Mouse (Mus musculus) heart, embryonic 15.5 days (tissue): ENCODE measurements around the gene Gm28308. TPM values are rescaled to one million over a fixed set of nuclear protein-coding genes. Genes with fewer than 3 reads are reported as not detected.

ENCODE experiments used
- ATAC-seq: fragments of 200-750 bp; cut with Nextera tagmentation; replicated peaks from 2 replicates; pipeline ENCODE4 v1.8.0; 2017; ENCODE audit warnings: low read depth, moderate TSS enrichment; ENCODE audit not compliant: insufficient number of reproducible peaks, insufficient read depth, low FRiP score
- H3K27ac ChIP-seq: fragments of 300-500 bp; sonication (generic); 2 replicates; pipeline ENCODE4 v1.5.1; 2015; ENCODE audit warnings: mild to moderate bottlenecking, inconsistent platforms
- H3K27me3 ChIP-seq: fragments of 300-500 bp; sonication (generic); 2 replicates; pipeline ENCODE4 v1.6.1; 2015; ENCODE audit warnings: inconsistent platforms
- H3K36me3 ChIP-seq: fragments of 300-500 bp; sonication (generic); 2 replicates; pipeline ENCODE4 v1.6.1; 2015; ENCODE audit warnings: mild to moderate bottlenecking, inconsistent platforms
- H3K4me1 ChIP-seq: fragments of 300-500 bp; sonication (generic); replicated peaks from 2 replicates; pipeline ENCODE4 v1.6.1; 2015; ENCODE audit warnings: inconsistent platforms
- H3K4me2 ChIP-seq: fragments of 300-500 bp; sonication (generic); 2 replicates; pipeline ENCODE4 v1.6.1; 2015; ENCODE audit warnings: inconsistent platforms, mild to moderate bottlenecking, moderate library complexity
- H3K4me3 ChIP-seq: fragments of 300-500 bp; sonication (generic); 2 replicates; pipeline ENCODE4 v1.5.1; 2015; ENCODE audit warnings: mild to moderate bottlenecking, inconsistent platforms
- H3K9ac ChIP-seq: fragments of 300-500 bp; sonication (generic); 2 replicates; pipeline ENCODE4 v1.6.1; 2015; ENCODE audit warnings: mild to moderate bottlenecking, inconsistent platforms
- H3K9me3 ChIP-seq: fragments of 300-500 bp; sonication (generic); replicated peaks from 2 replicates; pipeline ENCODE4 v1.6.1; 2016; ENCODE audit warnings: inconsistent platforms
- WGBS: fragments of 180-500 bp; shearing (Covaris S2); methylation state at CpG from one replicate; pipeline ENCODE4 v1.1.7; 2015; ENCODE audit warnings: mixed read lengths; 5-methylcytosine and 5-hydroxymethylcytosine counted together
- polyA plus RNA-seq: library from polyadenylated mRNA; unstranded; fragments of >200 nt; fragmentation: Nextera tagmentation; extraction: Ambion mirVana; gene quantifications from 2 replicates; pipeline ENCODE4 v1.2.1, GENCODE M21; 2015

Gene Gm28308
- polyA plus RNA-seq, 1 experiment from 2014 or later = not detected

DNA sequence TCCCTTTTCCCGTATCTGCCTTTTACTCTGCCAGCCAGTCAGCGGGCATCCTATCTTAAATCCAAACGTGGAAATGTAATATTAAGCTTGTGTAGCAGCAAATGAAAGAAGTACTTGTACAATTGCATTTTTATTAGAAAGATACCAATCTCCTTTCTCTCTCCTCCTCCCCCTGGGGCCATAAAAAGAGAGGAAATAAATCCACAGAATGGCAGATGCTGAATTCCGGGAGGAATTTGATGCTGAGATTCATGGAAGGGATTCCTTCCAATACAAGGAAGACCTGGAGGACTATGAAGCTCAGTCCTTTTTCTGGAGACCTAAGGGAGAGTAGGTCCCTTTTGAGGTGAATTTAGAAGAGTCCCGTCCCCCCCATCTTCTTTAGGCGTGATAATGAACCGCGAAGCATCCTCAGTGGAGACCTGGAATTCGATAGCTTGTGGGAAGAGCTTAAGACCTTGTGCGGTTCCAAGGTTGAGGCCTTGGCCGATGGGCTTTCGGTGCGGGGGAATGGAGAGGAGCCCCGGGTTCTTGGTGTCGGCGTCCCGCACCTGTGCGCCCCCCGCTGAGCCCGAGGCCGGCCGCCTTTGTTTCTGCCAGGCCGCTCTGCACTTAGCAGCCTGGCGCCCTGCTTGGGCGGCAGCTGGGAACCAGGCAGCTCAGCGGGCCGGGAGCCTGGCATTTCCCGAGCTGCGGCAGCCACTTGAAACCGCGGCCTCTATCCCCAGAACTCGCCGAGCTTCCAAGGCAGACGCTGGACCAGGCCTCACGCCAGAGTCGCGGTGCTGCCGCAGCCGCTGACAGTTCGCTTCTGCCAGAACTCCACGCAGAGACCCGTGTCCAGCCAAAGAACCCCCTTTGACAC is 44.7 kb downstream of the Gm28308 start:
- Histone ChIP-seq H3K36me3 (no peaks in the 10 kb centered on the region), H3K4me3 (peak overlapping the region; percentile 31), H3K27me3 (peaks cover 97% of the 10 kb centered on the region), H3K4me1 (peaks cover 27% of the 10 kb centered on the region), H3K27ac (peak overlapping the region; percentile 45; the same call in 1 of the 2 replicates), H3K4me2 (peak overlapping the region; percentile 47), H3K9me3 (no peaks in the 10 kb centered on the region), H3K9ac (0 out of 2 replicates have a peak overlapping the region, but pooled peaks have one; percentile 31)
- ATAC-seq = no peak
- 8% methylated on average over 42 of the region's 42 CpGs for WGBS

DNA sequence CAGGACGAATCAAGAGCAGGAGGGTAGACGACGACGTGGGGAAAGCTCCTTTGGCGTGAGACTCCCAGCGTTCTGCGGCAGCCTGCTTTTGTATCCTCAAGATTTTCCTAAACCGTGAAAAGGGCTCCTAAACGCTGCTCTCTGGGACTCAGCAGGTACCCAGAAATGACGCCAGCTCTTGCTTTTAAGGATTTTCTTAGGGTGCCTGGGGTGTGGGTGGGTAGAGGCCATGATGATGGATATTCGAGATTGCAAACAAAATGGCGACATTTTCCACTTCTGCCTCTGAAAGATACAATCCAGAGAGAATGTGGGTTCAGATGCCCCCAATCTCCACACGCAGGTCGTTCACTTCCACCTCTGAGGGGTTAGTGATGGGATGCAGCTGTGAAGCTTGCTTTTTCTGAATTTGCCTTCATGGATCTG is 45.4 kb downstream of the Gm28308 start:
- Histone ChIP-seq H3K9me3 (no peaks in the 10 kb centered on the region), H3K36me3 (no peaks in the 10 kb centered on the region), H3K27ac (peak overlapping the region; percentile 12; the same call in 1 of the 2 replicates), H3K4me1 (peaks cover 26% of the 10 kb centered on the region), H3K4me3 (peak overlapping the region; percentile 31; the same call in 1 of the 2 replicates), H3K27me3 (peaks cover 97% of the 10 kb centered on the region), H3K9ac (no peak overlapping the region), H3K4me2 (peak overlapping the region; percentile 47; the same call in 1 of the 2 replicates)
- 21% methylated on average over 14 of the region's 14 CpGs for WGBS
- no peak for ATAC-seq

DNA sequence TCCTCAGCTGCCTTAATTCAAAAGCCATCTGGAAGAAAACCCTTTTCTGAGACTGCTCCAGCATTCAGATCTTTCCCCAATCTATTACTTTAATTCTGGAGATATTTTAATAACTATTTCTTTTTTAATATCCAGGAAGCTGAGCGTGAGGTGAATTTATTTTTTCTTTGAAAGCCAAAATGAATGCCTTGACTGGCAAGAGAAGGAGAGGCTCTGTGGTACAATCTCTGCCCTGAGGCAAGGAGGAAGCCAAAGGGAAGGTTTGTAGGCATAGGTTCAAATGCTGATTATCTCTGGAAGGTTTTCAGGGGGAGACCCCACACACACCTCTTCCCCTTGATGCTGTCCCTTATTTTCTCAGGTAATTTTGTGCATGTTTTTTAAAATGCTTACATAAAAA is 46.0 kb downstream of the Gm28308 start:
- Histone ChIP-seq H3K36me3 (no peaks in the 10 kb centered on the region), H3K4me2 (peak overlapping the region; percentile 47; the same call in 1 of the 2 replicates), H3K9ac (no peak overlapping the region), H3K9me3 (no peaks in the 10 kb centered on the region), H3K4me3 (peak overlapping the region; percentile 31; the same call in 1 of the 2 replicates), H3K4me1 (peaks cover 21% of the 10 kb centered on the region), H3K27ac (peak overlapping the region; percentile 65; the same call in 1 of the 2 replicates), H3K27me3 (peaks cover 97% of the 10 kb centered on the region)
- no peak for ATAC-seq
- WGBS = 26% methylated on average over 1 of the region's 1 CpGs

DNA sequence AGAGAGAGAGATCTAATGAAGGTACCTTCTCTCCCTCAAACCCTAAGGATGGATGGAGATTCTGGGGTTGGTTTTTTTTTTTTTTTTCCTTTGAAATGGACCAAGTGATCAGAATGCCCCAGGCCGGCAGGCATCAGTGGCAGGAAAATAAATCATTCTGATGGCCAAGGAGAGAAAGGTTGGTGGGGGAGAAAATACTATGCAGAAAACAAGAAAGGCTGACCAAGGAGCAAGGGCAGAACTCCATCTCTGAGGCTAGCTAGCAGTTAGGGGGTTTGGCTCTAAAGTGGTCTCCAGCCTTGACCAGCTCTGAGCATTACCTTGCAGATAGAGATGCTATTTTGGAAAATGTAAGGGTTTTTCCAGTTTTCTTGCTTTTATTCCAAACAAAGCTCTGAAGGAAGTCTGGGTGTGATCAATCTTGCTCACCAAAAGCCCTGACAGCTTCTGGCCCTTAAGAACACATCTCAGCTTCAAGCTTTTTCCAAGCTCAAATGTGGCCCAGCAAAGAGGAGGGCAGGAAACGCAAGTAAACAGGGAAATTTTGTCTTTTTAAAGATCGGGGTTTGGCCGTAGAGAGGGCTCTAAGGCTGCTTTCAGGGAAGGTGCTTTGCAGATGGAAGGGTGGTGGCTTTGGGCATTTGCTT is 46.6 kb downstream of the Gm28308 start:
- H3K9ac ChIP-seq = no peak overlapping the region
- 18% methylated on average over 4 of the region's 4 CpGs for WGBS
- H3K27ac ChIP-seq = peak overlapping the region; percentile 65; the same call in 1 of the 2 replicates
- H3K4me3 ChIP-seq = peak overlapping the region; percentile 31; the same call in 1 of the 2 replicates
- peaks cover 20% of the 10 kb centered on the region for H3K4me1 ChIP-seq
- H3K4me2 ChIP-seq = peak overlapping the region; percentile 51; the same call in 1 of the 2 replicates
- H3K36me3 ChIP-seq = no peaks in the 10 kb centered on the region
- no peak for ATAC-seq
- peaks cover 97% of the 10 kb centered on the region for H3K27me3 ChIP-seq
- no peaks in the 10 kb centered on the region for H3K9me3 ChIP-seq

DNA sequence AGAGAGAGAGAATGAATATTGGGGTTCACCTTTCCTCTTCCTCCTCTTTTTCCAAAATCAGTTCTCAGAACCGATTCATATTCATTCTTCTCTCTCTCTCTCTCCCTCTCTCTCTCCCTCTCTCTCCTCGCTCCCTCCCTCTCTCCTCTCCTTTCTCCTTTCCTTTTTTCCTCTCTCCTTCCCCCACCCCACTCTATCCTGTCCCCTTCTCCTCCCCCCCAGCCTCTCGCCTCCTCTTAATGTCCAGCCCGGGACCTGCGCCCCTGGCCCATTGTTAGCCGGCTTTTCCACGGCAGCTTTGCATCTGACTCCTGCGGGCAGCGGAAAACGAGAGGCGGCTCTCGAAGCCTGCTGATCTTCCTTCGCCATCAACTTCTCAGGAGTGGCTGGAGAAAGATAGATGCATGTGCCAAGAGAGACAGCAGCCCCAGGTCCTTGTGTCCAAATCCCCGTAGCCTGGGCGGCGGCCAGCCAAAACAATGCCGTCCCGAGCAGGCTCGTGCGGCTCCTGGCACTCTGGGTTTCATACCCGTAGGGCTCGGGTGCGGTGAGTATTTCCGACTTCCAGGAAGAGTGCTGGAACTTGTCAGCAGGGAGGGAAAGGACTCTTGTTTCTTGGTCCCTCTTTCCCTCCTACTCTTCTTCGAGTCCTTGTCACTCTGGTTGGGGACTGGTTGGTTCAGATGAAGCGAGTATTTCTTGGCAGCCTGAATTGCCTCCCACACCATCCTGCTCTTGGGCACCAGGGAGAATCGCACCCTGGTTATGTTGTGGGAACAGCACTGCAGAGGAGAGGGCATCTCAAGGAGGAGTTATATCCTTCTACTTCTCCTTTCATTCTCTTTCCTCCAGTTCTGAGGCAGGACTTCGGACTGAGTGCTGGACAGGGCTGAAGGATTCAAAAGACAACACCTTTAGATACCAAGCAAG is 47.4 kb downstream of the Gm28308 start:
- Histone ChIP-seq H3K36me3 (no peaks in the 10 kb centered on the region), H3K4me3 (peak overlapping the region; percentile 29), H3K9ac (0 out of 2 replicates have a peak overlapping the region, but pooled peaks have one; percentile 25), H3K9me3 (no peaks in the 10 kb centered on the region), H3K27ac (peak overlapping the region; percentile 65), H3K27me3 (peaks cover 96% of the 10 kb centered on the region), H3K4me2 (peak overlapping the region; percentile 51), H3K4me1 (peaks cover 20% of the 10 kb centered on the region)
- ATAC-seq = no peak
- 3% methylated on average over 28 of the region's 28 CpGs for WGBS

DNA sequence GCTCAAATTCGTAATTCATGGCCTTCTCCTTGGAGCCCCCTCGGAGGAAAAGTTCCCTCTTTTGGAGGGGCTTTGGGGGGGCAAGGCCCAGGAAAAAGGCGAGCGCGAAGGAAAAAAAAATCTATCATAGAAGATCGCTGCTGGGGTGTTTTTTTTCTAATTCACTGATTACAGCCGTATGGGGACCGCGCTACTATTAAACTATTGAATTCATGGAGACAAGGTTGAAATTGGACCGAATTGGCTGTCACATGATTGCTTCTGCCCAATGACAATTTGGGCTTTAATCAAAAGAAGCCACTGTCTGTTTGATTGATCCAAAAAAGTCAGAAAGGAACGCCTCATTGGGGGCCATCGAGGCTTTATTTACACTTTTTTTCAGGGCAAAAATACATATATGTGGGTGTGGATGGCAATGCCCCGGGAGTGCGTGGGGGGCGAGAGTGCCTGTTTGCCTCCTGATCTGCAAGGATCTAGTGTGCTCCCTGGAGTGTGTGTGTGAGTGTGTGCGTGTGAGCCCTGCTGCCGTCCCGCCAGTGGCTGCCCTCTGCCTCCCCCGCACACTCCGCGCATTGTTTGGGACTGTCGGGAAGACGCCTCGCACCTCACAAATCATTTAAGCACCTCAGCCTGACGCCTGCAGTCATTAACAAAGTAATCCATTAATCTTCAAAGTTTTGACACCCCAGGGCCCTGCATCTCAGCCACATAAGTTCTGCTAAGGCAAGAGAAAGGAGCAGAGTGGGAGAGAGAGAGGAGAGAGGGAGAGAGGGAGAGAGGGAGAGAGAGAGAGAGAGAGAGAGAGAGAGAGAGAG is 48.3 kb downstream of the Gm28308 start, which contains the start of gene Hoxa2:
Hoxa2 (minus strand) TSS at position 206 of the 815 bp plus-strand sequence.
- ATAC-seq = no peak
- H3K4me3 ChIP-seq = peak within 1 kb of the TSS; percentile 47
- whole genome bisulfite sequencing = under 1% methylated on average over 25 of the region's 25 CpGs
- peak within 1 kb of the TSS; percentile 44; the same call in 1 of the 2 replicates for H3K9ac ChIP-seq
- H3K9me3 ChIP-seq = no peaks in the 10 kb centered on the region
- peak within 1 kb of the TSS; percentile 51 for H3K4me2 ChIP-seq
- no peaks in the 10 kb centered on the region for H3K36me3 ChIP-seq
- peaks cover 96% of the 10 kb centered on the region for H3K27me3 ChIP-seq
- H3K4me1 ChIP-seq = peaks cover 13% of the 10 kb centered on the region
- H3K27ac ChIP-seq = peak within 1 kb of the TSS; percentile 68

DNA sequence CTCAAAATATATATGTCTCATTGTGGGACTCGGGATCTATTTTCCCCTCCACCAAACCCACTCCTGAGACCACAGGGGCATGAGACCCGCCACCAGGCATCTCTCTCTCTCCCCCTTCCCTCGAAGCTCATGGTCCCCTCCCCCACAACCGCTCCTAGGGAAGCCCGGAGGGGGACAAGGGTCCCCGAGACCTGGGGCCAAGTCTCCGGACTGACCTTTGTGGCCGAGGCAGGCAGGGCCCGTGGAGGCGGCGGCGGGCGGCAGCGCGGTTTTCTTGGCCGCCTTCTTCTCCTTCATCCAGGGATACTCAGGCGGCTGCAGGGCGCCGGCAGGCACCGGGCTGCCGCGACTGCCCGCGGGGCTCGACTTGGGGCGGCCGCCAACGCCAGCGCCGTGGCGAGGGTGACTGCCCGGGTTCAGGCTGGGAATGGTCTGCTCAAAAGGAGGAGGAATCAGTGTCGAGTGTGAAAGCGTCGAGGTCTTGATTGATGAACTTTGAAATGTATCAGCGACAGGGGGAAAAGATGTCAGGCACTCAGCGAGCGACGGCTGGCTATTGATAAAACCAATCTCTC is 49.0 kb downstream of the Gm28308 start:
- peak overlapping the region; percentile 51 for H3K4me2 ChIP-seq
- H3K27ac ChIP-seq = peak overlapping the region; percentile 68
- H3K27me3 ChIP-seq = peaks cover 97% of the 10 kb centered on the region
- peak overlapping the region; percentile 47 for H3K4me3 ChIP-seq
- WGBS = 2% methylated on average over 39 of the region's 39 CpGs
- H3K9ac ChIP-seq = peak overlapping the region; percentile 44; the same call in 1 of the 2 replicates
- peaks cover 14% of the 10 kb centered on the region for H3K4me1 ChIP-seq
- ATAC-seq = no peak
- H3K36me3 ChIP-seq = no peaks in the 10 kb centered on the region
- no peaks in the 10 kb centered on the region for H3K9me3 ChIP-seq

DNA sequence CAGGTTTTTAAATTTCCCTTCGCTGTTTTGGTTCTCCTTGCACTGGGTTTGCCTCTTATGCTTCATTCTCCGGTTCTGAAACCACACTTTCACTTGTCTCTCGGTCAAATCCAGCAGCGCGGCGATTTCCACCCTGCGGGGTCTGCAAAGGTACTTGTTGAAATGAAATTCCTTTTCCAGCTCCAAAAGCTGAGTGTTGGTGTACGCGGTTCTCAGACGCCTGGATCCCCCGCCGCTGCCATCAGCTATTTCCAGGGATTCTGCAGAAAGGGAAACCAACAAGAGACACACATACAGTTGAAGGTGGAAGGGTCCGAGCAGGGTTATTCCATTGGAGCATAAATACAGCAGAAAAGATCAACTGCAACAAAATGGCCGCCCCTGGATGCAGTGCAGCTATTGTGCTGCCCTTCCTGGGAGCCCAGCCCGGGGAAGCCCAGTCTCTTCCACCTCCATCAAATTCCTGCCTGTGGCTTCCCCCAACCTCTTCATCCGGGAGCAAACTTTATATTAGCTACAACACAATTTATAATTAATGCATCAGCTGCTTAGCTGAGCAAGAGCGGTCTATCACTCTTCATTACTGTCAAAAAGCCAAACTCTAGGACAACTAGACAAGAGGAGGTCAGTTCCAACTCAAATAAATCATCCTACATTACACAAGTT is 49.6 kb downstream of the Gm28308 start:
- Histone ChIP-seq H3K27ac (peak overlapping the region; percentile 68), H3K27me3 (peaks cover 98% of the 10 kb centered on the region), H3K4me3 (peak overlapping the region; percentile 47), H3K4me2 (peak overlapping the region; percentile 51), H3K9ac (no peak overlapping the region), H3K4me1 (peaks cover 18% of the 10 kb centered on the region), H3K9me3 (no peaks in the 10 kb centered on the region), H3K36me3 (no peaks in the 10 kb centered on the region)
- WGBS = 13% methylated on average over 17 of the region's 17 CpGs
- no peak for ATAC-seq

DNA sequence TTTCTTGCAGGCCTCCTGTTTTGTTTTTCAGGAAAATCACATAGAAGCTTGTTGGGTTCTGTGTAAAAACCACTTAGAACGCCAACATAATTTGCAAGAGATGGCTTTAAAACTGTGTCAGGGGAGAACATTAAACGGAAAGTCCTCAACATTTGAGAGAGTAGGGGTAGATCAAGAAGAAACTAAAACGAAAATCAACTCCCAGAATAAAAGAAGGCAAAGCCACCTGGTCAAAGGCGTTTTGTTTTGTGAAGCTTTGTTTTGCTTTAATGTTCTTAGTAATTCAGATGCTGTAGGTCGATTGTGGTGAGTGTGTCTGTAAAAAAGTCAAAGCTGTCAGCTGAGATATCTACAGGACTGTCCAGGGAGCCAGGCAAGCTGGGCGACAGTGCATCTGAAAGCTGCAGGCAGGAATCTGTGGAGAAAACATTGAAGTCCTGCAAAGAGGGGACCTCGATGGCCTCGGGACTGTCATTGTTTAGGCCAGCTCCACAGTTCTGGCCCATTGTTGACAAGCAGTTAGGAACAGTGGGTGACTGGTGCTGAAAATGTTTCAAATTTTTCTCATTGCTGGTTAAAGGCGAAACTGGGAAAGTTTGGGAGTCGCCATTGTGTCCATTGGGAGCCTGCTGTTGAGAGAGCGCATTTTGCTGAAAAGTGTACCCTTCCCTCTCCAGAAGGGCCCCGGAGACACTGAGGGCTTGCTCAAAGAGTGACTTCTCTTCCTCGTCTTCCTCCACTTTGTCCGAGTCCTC is 50.4 kb downstream of the Gm28308 start:
- Histone ChIP-seq H3K27ac (peak overlapping the region; percentile 68; the same call in 1 of the 2 replicates), H3K9ac (peak overlapping the region; percentile 43; the same call in 1 of the 2 replicates), H3K4me2 (peak overlapping the region; percentile 51), H3K4me1 (peaks cover 25% of the 10 kb centered on the region), H3K9me3 (no peaks in the 10 kb centered on the region), H3K4me3 (peak overlapping the region; percentile 47), H3K36me3 (no peaks in the 10 kb centered on the region), H3K27me3 (peaks cover 98% of the 10 kb centered on the region)
- 19% methylated on average over 14 of the region's 14 CpGs for WGBS
- ATAC-seq = no peak
